Mouse (Mus musculus) adrenal gland, postnatal 14 days (tissue): ENCODE data around the gene Prmt1. TPM values are rescaled to one million over a fixed set of nuclear protein-coding genes. Genes with fewer than 3 reads are reported as not detected.

ENCODE experiments used
- DNase-seq: peaks from one replicate; pipeline ENCODE4 v3.0.0; 2021; ENCODE audit warnings: mixed read lengths
- total RNA-seq: library from RNA; stranded (reverse); gene quantifications from 2 replicates; pipeline ENCODE4 v1.2.3, GENCODE M21; 2021

Gene Prmt1
- total RNA-seq, 1 experiment from 2014 or later, result 224 TPM

GRCm38 (mm10) chr7:45012824-45013223 is 26.5 kb upstream of the Prmt1 start:
- DNase-seq, result no peak

GRCm38 (mm10) chr7:45012011-45012410 is 25.6 kb upstream of the Prmt1 start:
- DNase-seq, result no peak

- DNase-seq, result no peak
Observed at GRCm38 (mm10) chr7:45008411-45008810, 22.0 kb upstream of the Prmt1 start.

GRCm38 (mm10) chr7:45007846-45008245 is 21.5 kb upstream of the Prmt1 start:
- no peak for DNase-seq

GRCm38 (mm10) chr7:45007141-45007540 is 20.8 kb upstream of the Prmt1 start:
- no peak for DNase-seq

GRCm38 (mm10) chr7:45006503-45006902 is 20.1 kb upstream of the Prmt1 start:
- DNase-seq, result no peak

- no peak for DNase-seq
Observed at GRCm38 (mm10) chr7:45005321-45005992, 19.1 kb upstream of the Prmt1 start.

- no peak for DNase-seq
Observed at GRCm38 (mm10) chr7:45004546-45004945, 18.2 kb upstream of the Prmt1 start.

GRCm38 (mm10) chr7:45002440-45002839 is 16.1 kb upstream of the Prmt1 start:
- DNase-seq, result peak; percentile 67

GRCm38 (mm10) chr7:45000539-45001114 is 14.3 kb upstream of the Prmt1 start:
- DNase-seq, result peak; percentile 44

GRCm38 (mm10) chr7:44999753-45000152 is 13.4 kb upstream of the Prmt1 start:
- peak; percentile 40 for DNase-seq

GRCm38 (mm10) chr7:44998501-44998955 is 12.2 kb upstream of the Prmt1 start, which contains the start of gene Bcl2l12:
Gene Bcl2l12 (minus strand): TSS chr7:44998712.
- DNase-seq, result peak; percentile 87

GRCm38 (mm10) chr7:44997940-44998428 is 11.6 kb upstream of the Prmt1 start:
- no peak for DNase-seq

- peak; percentile 98 for DNase-seq
Observed at GRCm38 (mm10) chr7:44997231-44997939, 11.0 kb upstream of the Prmt1 start, which contains the start of gene Irf3. Gene Irf3 (plus strand): TSS chr7:44997648.

- DNase-seq, result no peak
Observed at GRCm38 (mm10) chr7:44996672-44997071, 10.3 kb upstream of the Prmt1 start.

- no peak for DNase-seq
Observed at GRCm38 (mm10) chr7:44986879-44987718, 731 bp upstream of the Prmt1 start.

GRCm38 (mm10) chr7:44985595-44986191 is 675 bp downstream of the Prmt1 start:
- DNase-seq, result peak; percentile 90

- peak; percentile 19 for DNase-seq
Observed at GRCm38 (mm10) chr7:44984833-44985164, 1.6 kb downstream of the Prmt1 start.

GRCm38 (mm10) chr7:44983944-44984832 is 2.2 kb downstream of the Prmt1 start:
- DNase-seq, result peak; percentile 3

GRCm38 (mm10) chr7:44983085-44983484 is 3.3 kb downstream of the Prmt1 start:
- peak; percentile 94 for DNase-seq

GRCm38 (mm10) chr7:44981539-44981938 is 4.8 kb downstream of the Prmt1 start:
- no peak for DNase-seq
